Mouse (Mus musculus) small intestine, adult 2 months (tissue): ENCODE results near the gene Vps26c.

ENCODE experiments used
- CTCF ChIP-seq: fragments of 200-500 bp; IDR thresholded peaks from 2 replicates; pipeline ENCODE4 v1.5.1; 2012; ENCODE audit warnings: low read depth, mild to moderate bottlenecking, control low read depth, inconsistent platforms, low read length, moderate library complexity, mixed read lengths; ENCODE audit not compliant: insufficient replicate concordance, insufficient read length; ENCODE audit errors: extremely low read depth
- POLR2A ChIP-seq: fragments of 200-500 bp; IDR thresholded peaks from 2 replicates; pipeline ENCODE4 v1.6.1; 2012; ENCODE audit warnings: low read depth, mild to moderate bottlenecking, control low read depth, inconsistent platforms, low read length, moderate library complexity

DNA sequence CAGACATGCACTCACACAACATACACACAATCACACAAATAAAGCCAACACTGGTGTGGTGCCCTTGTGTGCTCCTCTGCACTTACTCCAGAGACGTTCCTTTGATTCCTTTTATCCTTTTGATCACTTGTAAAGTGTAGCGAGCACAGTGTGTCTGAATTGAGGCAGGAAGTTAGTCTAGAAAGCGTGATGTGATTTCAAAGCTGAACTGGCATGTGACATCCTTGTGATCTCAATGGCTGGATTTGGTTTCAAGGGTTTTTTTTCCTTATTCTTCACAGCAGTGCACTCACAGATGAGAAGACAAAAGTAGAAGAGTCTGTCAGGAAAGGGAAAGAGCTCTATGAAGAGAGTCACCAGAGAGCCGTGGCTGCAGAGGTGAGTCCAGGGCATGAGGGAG is 72.5 kb downstream of the Vps26c start:
- TF ChIP-seq POLR2A (no peak), CTCF (no peak)
